9 mouse cellular contexts compared by ENCODE assay signal in genomic region chr7:142349308-142349961, GRCm38 (mm10). TPM values are rescaled to one million over a fixed set of nuclear protein-coding genes. Genes with fewer than 3 reads are reported as not detected.
DNase-seq lines count a peak whose midpoint lies in the region; ATAC-seq and TF ChIP-seq lines count a peak whose summit lies in the region.
"Had no signal": no experiment of that assay in that cellular context is flagged by ENCODE, and none has a peak within 500 bp of the region (broad histone marks: within the 10 kb centered on the region; RNA-seq: fewer than 3 reads in every experiment).

No protein-coding gene starts in this region.

- H3K9me3 ChIP-seq in kidney, postnatal 0 days (replicated peaks; ENCODE audit: low read length), result no peaks in the 10 kb centered on the region
- H3K9me3 ChIP-seq in embryonic facial prominence, embryonic 15.5 days (replicated peaks), result no peaks in the 10 kb centered on the region
- no peaks in the 10 kb centered on the region for H3K9me3 ChIP-seq in midbrain, embryonic 15.5 days

- TF ChIP-seq CTCF in kidney, postnatal 0 days (IDR thresholded peaks at IDR 0.05; ENCODE audit: low read depth), result no peak
- TF ChIP-seq CTCF in layer of hippocampus, adult 2 months (conservative IDR thresholded peaks at IDR 0.05), result no peak

- ATAC-seq in kidney, postnatal 0 days (replicated peaks; ENCODE audit: low FRiP score, low read depth), result peak; percentile 61; the same call in 1 of the 2 replicates
- ATAC-seq in embryonic facial prominence, embryonic 15.5 days (ENCODE audit: insufficient number of reproducible peaks, low FRiP score, low TSS enrichment, low read depth), result no peak
- ATAC-seq in midbrain, embryonic 15.5 days (replicated peaks), result peak; percentile 76; the same call in 1 of the 2 replicates

- H3K27me3 ChIP-seq in kidney, postnatal 0 days (ENCODE audit: insufficient read depth, low read length), result no peaks in the 10 kb centered on the region
- H3K27me3 ChIP-seq in embryonic facial prominence, embryonic 15.5 days, result no peaks in the 10 kb centered on the region
- no peaks in the 10 kb centered on the region for H3K27me3 ChIP-seq in midbrain, embryonic 15.5 days (replicated peaks)

- DNase-seq in kidney, postnatal 0 days (ENCODE audit: low spot score), result peak; percentile 84
- no peak for DNase-seq in kidney, postnatal 25 days
- peak; percentile 65 to 82 for DNase-seq in layer of hippocampus, adult 2 months (ENCODE audit: low spot score in 2 of 2)
- no peak for DNase-seq in heart, adult 18-20 months
- no peak for DNase-seq in cerebellum, postnatal 14 days
- no peak for DNase-seq in T-cell, adult 2 months (ENCODE audit: low spot score)

- no peak overlapping the region for H3K4me3 ChIP-seq in kidney, postnatal 0 days (replicated peaks; ENCODE audit: low read depth, low read length)
- H3K4me3 ChIP-seq in embryonic facial prominence, embryonic 15.5 days (replicated peaks), result no peak overlapping the region
- peak overlapping the region; percentile 2; the same call in 1 of the 2 replicates for H3K4me3 ChIP-seq in layer of hippocampus, adult 2 months
- H3K4me3 ChIP-seq in midbrain, embryonic 15.5 days, result no peak overlapping the region

- H3K4me2 ChIP-seq in kidney, postnatal 0 days (ENCODE audit: low read length), result no peak overlapping the region
- no peak overlapping the region for H3K4me2 ChIP-seq in embryonic facial prominence, embryonic 15.5 days (replicated peaks)
- no peak overlapping the region for H3K4me2 ChIP-seq in midbrain, embryonic 15.5 days

- H3K27ac ChIP-seq in kidney, postnatal 0 days, result no peak overlapping the region
- H3K27ac ChIP-seq in embryonic facial prominence, embryonic 15.5 days (replicated peaks), result peak overlapping the region; percentile 74; the same call in 1 of the 2 replicates
- peak overlapping the region; percentile 57; the same call in 1 of the 2 replicates for H3K27ac ChIP-seq in layer of hippocampus, adult 2 months
- H3K27ac ChIP-seq in midbrain, embryonic 15.5 days, result peak overlapping the region; percentile 59
- H3K27ac ChIP-seq: macrophage had no signal

- H3K4me1 ChIP-seq in kidney, postnatal 0 days (replicated peaks; ENCODE audit: insufficient read depth, low read length), result no peaks in the 10 kb centered on the region
- H3K4me1 ChIP-seq in embryonic facial prominence, embryonic 15.5 days, result peaks cover 6% of the 10 kb centered on the region
- peaks cover 5% of the 10 kb centered on the region for H3K4me1 ChIP-seq in midbrain, embryonic 15.5 days

- 20% methylated on average over 9 of the region's 9 CpGs for WGBS in kidney, postnatal 0 days
- 24% methylated on average over 9 of the region's 9 CpGs for WGBS in embryonic facial prominence, embryonic 15.5 days
- WGBS in midbrain, embryonic 15.5 days, result 19% methylated on average over 9 of the region's 9 CpGs

- no peak overlapping the region for H3K9ac ChIP-seq in kidney, postnatal 0 days (ENCODE audit: low read depth, low read length)
- H3K9ac ChIP-seq in embryonic facial prominence, embryonic 15.5 days, result no peak overlapping the region
- no peak overlapping the region for H3K9ac ChIP-seq in midbrain, embryonic 15.5 days

- no peaks in the 10 kb centered on the region for H3K36me3 ChIP-seq in kidney, postnatal 0 days (ENCODE audit: insufficient read depth, low read length)
- no peaks in the 10 kb centered on the region for H3K36me3 ChIP-seq in embryonic facial prominence, embryonic 15.5 days
- no peaks in the 10 kb centered on the region for H3K36me3 ChIP-seq in midbrain, embryonic 15.5 days (replicated peaks)

RNA-seq across cellular contexts. Expression of gene Ifitm10, which starts 24.1 kb away (rescaled TPM):
- polyA plus RNA-seq in kidney, postnatal 0 days (2015; fragmentation: Nextera tagmentation; extraction: Ambion mirVana), result 3.6 and 3.9 TPM in 2 replicates
- polyA plus RNA-seq in embryonic facial prominence, embryonic 15.5 days (2015; fragmentation: Nextera tagmentation; extraction: Ambion mirVana), result 7.5 and 7.8 TPM in 2 replicates
- total RNA-seq in layer of hippocampus, adult 2 months (2021), result 10 to 100 TPM; 35.3 to 38.6 TPM
- polyA plus RNA-seq in midbrain, embryonic 15.5 days (2015; fragmentation: Nextera tagmentation; extraction: Ambion mirVana), result 9.5 and 10.1 TPM in 2 replicates
- 1 to 10 TPM; 2.0 to 2.2 TPM for total RNA-seq in heart, adult 18-20 months (2021)
- polyA plus RNA-seq: macrophage had no signal

RNA-seq across cellular contexts. Expression of gene Gm49369, which starts 33.0 kb away (rescaled TPM):
- not detected in 2 replicates for polyA plus RNA-seq in kidney, postnatal 0 days (2015; fragmentation: Nextera tagmentation; extraction: Ambion mirVana)
- not detected in 2 replicates for polyA plus RNA-seq in embryonic facial prominence, embryonic 15.5 days (2015; fragmentation: Nextera tagmentation; extraction: Ambion mirVana)
- 1 to 10 TPM in 1 of 2 experiments, not detected in 1; 4.4 TPM for total RNA-seq in layer of hippocampus, adult 2 months (2021)
- 1.4 and 4.4 TPM in 2 replicates for polyA plus RNA-seq in midbrain, embryonic 15.5 days (2015; fragmentation: Nextera tagmentation; extraction: Ambion mirVana)
- 1 to 10 TPM; 2.1 to 2.2 TPM for total RNA-seq in heart, adult 18-20 months (2021)

RNA-seq across cellular contexts. Expression of gene Ctsd, which starts 38.4 kb away (rescaled TPM):
- polyA plus RNA-seq in kidney, postnatal 0 days (2015; fragmentation: Nextera tagmentation; extraction: Ambion mirVana), result 575 and 586 TPM in 2 replicates
- 374 and 387 TPM in 2 replicates for polyA plus RNA-seq in embryonic facial prominence, embryonic 15.5 days (2015; fragmentation: Nextera tagmentation; extraction: Ambion mirVana)
- 100 to 1,000 TPM; 291 to 297 TPM for total RNA-seq in layer of hippocampus, adult 2 months (2021)
- polyA plus RNA-seq in midbrain, embryonic 15.5 days (2015; fragmentation: Nextera tagmentation; extraction: Ambion mirVana), result 254 and 288 TPM in 2 replicates
- total RNA-seq in heart, adult 18-20 months (2021), result 1,000 to 10,000 TPM in 1 of 2 experiments, 100 to 1,000 TPM in 1; 997 to 1,066 TPM

RNA-seq across cellular contexts. Expression of gene Krtap5-4, which starts 46.1 kb away (rescaled TPM):
- polyA plus RNA-seq in kidney, postnatal 0 days (2015; fragmentation: Nextera tagmentation; extraction: Ambion mirVana), result not detected in 2 replicates
- 0.21 and 0.37 TPM in 2 replicates for polyA plus RNA-seq in embryonic facial prominence, embryonic 15.5 days (2015; fragmentation: Nextera tagmentation; extraction: Ambion mirVana)
- total RNA-seq in layer of hippocampus, adult 2 months (2021), result not detected
- polyA plus RNA-seq in midbrain, embryonic 15.5 days (2015; fragmentation: Nextera tagmentation; extraction: Ambion mirVana), result not detected in 2 replicates
- not detected for total RNA-seq in heart, adult 18-20 months (2021)
- polyA plus RNA-seq: macrophage had no signal

RNA-seq across cellular contexts. Expression of gene Krtap5-1, which starts 52.5 kb away (rescaled TPM):
- not detected in 2 replicates for polyA plus RNA-seq in kidney, postnatal 0 days (2015; fragmentation: Nextera tagmentation; extraction: Ambion mirVana)
- polyA plus RNA-seq in embryonic facial prominence, embryonic 15.5 days (2015; fragmentation: Nextera tagmentation; extraction: Ambion mirVana), result 0.56 TPM in 1 of 2 replicates, not detected in the other
- not detected for total RNA-seq in layer of hippocampus, adult 2 months (2021)
- polyA plus RNA-seq in midbrain, embryonic 15.5 days (2015; fragmentation: Nextera tagmentation; extraction: Ambion mirVana), result not detected in 2 replicates
- total RNA-seq in heart, adult 18-20 months (2021), result not detected
- polyA plus RNA-seq: macrophage had no signal

Comparison
In these comparisons a context has a peak if more than half of its experiments do, and no peak if none do; other contexts are left out.
1. DNase-seq: peak in kidney, postnatal 0 days (single experiment) and layer of hippocampus, adult 2 months (2 of 2); none in kidney, postnatal 25 days (0 of 2), heart, adult 18-20 months (0 of 2), cerebellum, postnatal 14 days (0 of 2) and T-cell, adult 2 months (single experiment).